Mouse (Mus musculus) spleen, postnatal 10 days (tissue): ENCODE results near the gene Glrx.

Experiments
- DNase-seq, 2 experiments: peaks; one replicate each; pipeline ENCODE4 v3.0.0; 2021 to 2022; ENCODE audit warnings: low spot score in 2 of 2

The Glrx gene

DNA sequence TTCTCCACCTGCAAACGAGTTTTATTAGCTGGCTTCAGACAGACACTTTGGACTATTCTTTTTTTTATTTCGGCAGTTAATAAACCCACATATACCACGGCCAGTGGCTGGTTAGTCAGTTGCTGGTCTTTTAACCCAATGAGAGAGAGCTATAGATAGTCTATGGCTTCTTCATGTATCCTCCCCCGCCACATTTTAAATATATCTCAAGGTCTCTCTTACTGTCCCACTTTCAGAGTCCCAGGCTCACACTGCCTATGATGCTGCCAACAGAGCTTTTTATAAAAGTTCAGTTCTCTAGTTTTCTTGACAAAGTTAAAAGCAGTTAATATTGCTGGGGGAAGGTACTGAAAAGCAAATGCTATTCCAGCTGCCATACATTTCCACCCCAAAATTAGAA lies 52.2 kb downstream of the Glrx start:
- no peak for DNase-seq

DNA sequence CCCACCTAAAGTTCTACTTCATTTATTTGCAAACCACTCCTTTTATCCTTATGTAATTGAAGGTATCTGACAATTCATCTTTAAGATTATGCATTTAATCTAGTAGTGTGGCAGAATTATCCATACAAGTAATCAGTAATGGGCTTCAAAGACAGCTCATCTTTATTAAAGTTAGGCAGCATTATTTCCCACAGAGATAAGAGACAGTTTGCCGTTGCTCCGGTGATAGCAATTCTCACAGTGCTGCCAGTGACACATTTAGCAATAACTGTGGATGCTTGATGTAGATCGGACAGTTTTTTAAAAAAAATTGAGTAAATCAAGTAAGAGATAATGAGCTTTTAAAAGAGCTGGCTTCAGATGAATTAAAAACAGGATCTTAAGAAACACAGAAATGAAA lies 52.6 kb downstream of the Glrx start:
- no peak for DNase-seq

DNA sequence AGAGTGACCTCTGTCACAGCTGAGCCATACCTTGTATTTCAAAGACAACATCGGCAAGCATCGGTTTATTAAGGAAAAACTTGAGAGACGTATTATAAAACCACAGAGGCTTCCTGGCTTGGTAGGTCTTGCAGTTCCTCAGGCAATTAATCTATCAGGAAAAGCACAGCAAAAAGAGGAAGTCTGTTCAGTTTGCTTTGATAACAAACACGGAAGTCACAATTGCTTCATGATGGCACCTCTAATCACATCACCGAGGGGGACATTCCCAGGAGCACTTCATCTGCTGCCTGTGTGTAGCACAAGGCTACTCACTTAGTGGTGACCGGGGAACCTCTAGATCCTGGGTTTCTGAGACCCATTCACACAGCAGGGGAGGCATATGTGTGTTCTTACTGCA lies 53.2 kb downstream of the Glrx start:
- no peak for DNase-seq
